Mouse (Mus musculus): ENCODE measurements around the gene Fndc9. TPM values are rescaled to one million over a fixed set of nuclear protein-coding genes. Genes with fewer than 3 reads are reported as not detected.

Fndc9 gene
- total and polyA plus RNA-seq, 2 experiments from 2014 or later: not detected

- H3K27ac ChIP-seq (ENCODE audit: low read depth): no peak overlapping the region
- no peaks in the 10 kb centered on the region; the same call in 1 of the 2 replicates for H3K36me3 ChIP-seq (replicated peaks; ENCODE audit: control insufficient read depth, insufficient read depth, low read length)
- TF ChIP-seq EP300 (IDR thresholded peaks at IDR 0.05; ENCODE audit: low read depth): no peak
- TF ChIP-seq CTCF (IDR thresholded peaks at IDR 0.05; ENCODE audit: low read depth): no peak
- H3K4me3 ChIP-seq (ENCODE audit: low read depth, low read length): no peak overlapping the region
- DNase-seq (ENCODE audit: low spot score) (no peak), ATAC-seq (ENCODE audit: insufficient read depth, low read depth) (no peak)
- no peak overlapping the region for H3K4me2 ChIP-seq (ENCODE audit: low read depth, low read length)
- 86% methylated on average over 23 of the region's 23 CpGs for WGBS
- no peak overlapping the region for H3K9ac ChIP-seq (replicated peaks; ENCODE audit: low read depth, low read length)
- H3K9me3 ChIP-seq (replicated peaks; ENCODE audit: control insufficient read depth, low read length): no peaks in the 10 kb centered on the region
- H3K27me3 ChIP-seq (ENCODE audit: control insufficient read depth, insufficient read depth, low read length): no peaks in the 10 kb centered on the region
- no peaks in the 10 kb centered on the region for H3K4me1 ChIP-seq (ENCODE audit: control insufficient read depth, insufficient read depth)
These were observed 9.6 kb downstream of the Fndc9 start for GRCm38 (mm10) chr11:46244731-46245604.

DNA sequence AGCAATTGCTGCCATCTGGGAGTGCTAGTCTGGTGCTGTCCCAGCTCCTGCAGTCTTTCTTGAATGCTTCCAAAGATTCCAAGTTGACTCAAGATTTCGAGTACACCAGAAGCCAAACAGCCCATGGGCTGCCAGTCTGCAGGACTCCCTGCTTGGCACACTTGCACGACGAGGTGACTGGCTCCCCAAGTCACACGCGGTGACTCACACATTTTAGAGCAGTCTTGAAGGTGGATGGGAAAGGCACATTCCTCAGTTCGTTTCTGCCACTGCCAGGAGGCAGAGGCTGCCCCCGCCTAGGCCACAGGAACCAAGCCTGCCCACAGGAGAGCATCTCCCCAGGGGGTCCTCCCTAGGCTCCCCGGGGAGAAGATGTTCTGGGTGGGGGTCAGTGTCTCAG lies 10.6 kb downstream of the Fndc9 start:
- no peaks in the 10 kb centered on the region; the same call in 1 of the 2 replicates for H3K36me3 ChIP-seq (replicated peaks; ENCODE audit: control insufficient read depth, insufficient read depth, low read length)
- no peaks in the 10 kb centered on the region for H3K4me1 ChIP-seq (ENCODE audit: control insufficient read depth, insufficient read depth)
- no peak for DNase-seq (ENCODE audit: low spot score)
- ATAC-seq (ENCODE audit: insufficient read depth, low read depth): no peak
- H3K27me3 ChIP-seq (ENCODE audit: control insufficient read depth, insufficient read depth, low read length): no peaks in the 10 kb centered on the region
- H3K9ac ChIP-seq (replicated peaks; ENCODE audit: low read depth, low read length): no peak overlapping the region
- H3K4me3 ChIP-seq (ENCODE audit: low read depth, low read length): no peak overlapping the region
- no peak overlapping the region for H3K4me2 ChIP-seq (ENCODE audit: low read depth, low read length)
- 49% methylated on average over 8 of the region's 8 CpGs for WGBS
- no peak overlapping the region for H3K27ac ChIP-seq (ENCODE audit: low read depth)
- H3K9me3 ChIP-seq (replicated peaks; ENCODE audit: control insufficient read depth, low read length): no peaks in the 10 kb centered on the region
- TF ChIP-seq CTCF (IDR thresholded peaks at IDR 0.05; ENCODE audit: low read depth) (no peak), EP300 (IDR thresholded peaks at IDR 0.05; ENCODE audit: low read depth) (no peak)

GRCm38 (mm10) chr11:46246393-46246792 lies 11.1 kb downstream of the Fndc9 start:
- H3K27ac ChIP-seq (ENCODE audit: low read depth): no peak overlapping the region
- no peak overlapping the region for H3K9ac ChIP-seq (replicated peaks; ENCODE audit: low read depth, low read length)
- H3K9me3 ChIP-seq (replicated peaks; ENCODE audit: control insufficient read depth, low read length): no peaks in the 10 kb centered on the region
- DNase-seq (ENCODE audit: low spot score) (no peak), ATAC-seq (ENCODE audit: insufficient read depth, low read depth) (no peak)
- TF ChIP-seq EP300 (IDR thresholded peaks at IDR 0.05; ENCODE audit: low read depth) (no peak), CTCF (IDR thresholded peaks at IDR 0.05; ENCODE audit: low read depth) (no peak)
- H3K4me1 ChIP-seq (ENCODE audit: control insufficient read depth, insufficient read depth): no peaks in the 10 kb centered on the region
- WGBS: 60% methylated on average over 7 of the region's 7 CpGs
- no peak overlapping the region for H3K4me2 ChIP-seq (ENCODE audit: low read depth, low read length)
- H3K27me3 ChIP-seq (ENCODE audit: control insufficient read depth, insufficient read depth, low read length): no peaks in the 10 kb centered on the region
- H3K36me3 ChIP-seq (replicated peaks; ENCODE audit: control insufficient read depth, insufficient read depth, low read length): no peaks in the 10 kb centered on the region; the same call in 1 of the 2 replicates
- no peak overlapping the region for H3K4me3 ChIP-seq (ENCODE audit: low read depth, low read length)

DNA sequence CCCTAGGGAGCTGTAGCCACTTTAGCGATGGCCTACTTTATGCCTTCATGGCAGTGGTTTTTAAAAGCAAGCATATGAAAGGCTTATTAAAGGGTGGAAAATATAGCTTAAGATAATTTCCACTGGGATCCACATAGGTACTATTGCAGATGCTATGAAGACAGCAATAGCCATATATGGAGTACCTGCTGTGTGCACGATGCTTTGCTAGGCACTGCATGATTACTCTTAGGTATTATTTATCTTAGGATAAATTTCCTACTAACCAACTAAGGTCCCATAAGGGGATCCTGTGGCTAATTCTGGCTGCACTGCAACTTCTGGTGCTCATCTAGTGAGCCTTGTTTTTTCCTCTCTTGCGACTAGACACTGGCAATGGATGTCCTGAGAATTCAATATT lies 13.0 kb downstream of the Fndc9 start:
- no peak for DNase-seq (ENCODE audit: low spot score)
- H3K4me1 ChIP-seq (ENCODE audit: control insufficient read depth, insufficient read depth): no peaks in the 10 kb centered on the region
- no peak overlapping the region for H3K27ac ChIP-seq (ENCODE audit: low read depth)
- WGBS: 83% methylated on average over 3 of the region's 3 CpGs
- H3K9me3 ChIP-seq (replicated peaks; ENCODE audit: control insufficient read depth, low read length): no peaks in the 10 kb centered on the region
- H3K4me2 ChIP-seq (ENCODE audit: low read depth, low read length): no peak overlapping the region
- TF ChIP-seq EP300 (IDR thresholded peaks at IDR 0.05; ENCODE audit: low read depth): no peak
- TF ChIP-seq CTCF (IDR thresholded peaks at IDR 0.05; ENCODE audit: low read depth): no peak
- H3K4me3 ChIP-seq (ENCODE audit: low read depth, low read length): no peak overlapping the region
- ATAC-seq (ENCODE audit: insufficient read depth, low read depth): no peak
- no peak overlapping the region for H3K9ac ChIP-seq (replicated peaks; ENCODE audit: low read depth, low read length)
- no peaks in the 10 kb centered on the region for H3K27me3 ChIP-seq (ENCODE audit: control insufficient read depth, insufficient read depth, low read length)
- H3K36me3 ChIP-seq (replicated peaks; ENCODE audit: control insufficient read depth, insufficient read depth, low read length): no peaks in the 10 kb centered on the region; the same call in 1 of the 2 replicates

DNA sequence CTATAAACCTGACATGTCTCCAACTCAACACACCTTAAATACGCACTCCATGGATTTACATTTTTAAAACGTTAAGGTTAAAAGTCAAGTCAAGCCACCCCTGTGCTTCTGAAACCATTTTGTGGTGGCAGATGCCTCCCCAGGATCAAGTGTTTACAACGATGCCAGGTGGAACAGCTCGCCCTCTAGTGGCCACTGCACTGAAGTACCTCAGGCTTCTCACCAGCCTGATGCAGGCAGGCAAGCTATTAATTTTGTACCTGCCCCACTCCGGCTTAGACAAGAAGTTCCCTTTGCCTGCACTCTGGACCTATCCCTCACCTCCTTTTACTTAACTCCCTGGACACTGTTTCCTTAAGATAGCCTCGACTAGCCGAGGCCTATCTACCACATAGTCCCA lies 16.7 kb downstream of the Fndc9 start:
- no peaks in the 10 kb centered on the region for H3K27me3 ChIP-seq (ENCODE audit: control insufficient read depth, insufficient read depth, low read length)
- H3K36me3 ChIP-seq (replicated peaks; ENCODE audit: control insufficient read depth, insufficient read depth, low read length): no peaks in the 10 kb centered on the region; the same call in 1 of the 2 replicates
- H3K27ac ChIP-seq (ENCODE audit: low read depth): no peak overlapping the region
- H3K4me3 ChIP-seq (ENCODE audit: low read depth, low read length): no peak overlapping the region
- DNase-seq (ENCODE audit: low spot score): peak; percentile 38
- no peaks in the 10 kb centered on the region for H3K4me1 ChIP-seq (ENCODE audit: control insufficient read depth, insufficient read depth)
- H3K9me3 ChIP-seq (replicated peaks; ENCODE audit: control insufficient read depth, low read length): no peaks in the 10 kb centered on the region
- TF ChIP-seq CTCF (IDR thresholded peaks at IDR 0.05; ENCODE audit: low read depth) (peak; percentile 89), EP300 (IDR thresholded peaks at IDR 0.05; ENCODE audit: low read depth) (no peak)
- H3K4me2 ChIP-seq (ENCODE audit: low read depth, low read length): no peak overlapping the region
- H3K9ac ChIP-seq (replicated peaks; ENCODE audit: low read depth, low read length): no peak overlapping the region
- no peak; the same call in 1 of the 2 replicates for ATAC-seq (ENCODE audit: insufficient read depth, low read depth)
- WGBS: 27% methylated on average over 7 of the region's 7 CpGs

All from heart, postnatal 0 days (tissue).